8 mouse cellular contexts compared by ENCODE assay signal in genomic region chr12:112660576-112661326, GRCm38 (mm10). TPM values are rescaled to one million over a fixed set of nuclear protein-coding genes. Genes with fewer than 3 reads are reported as not detected.
DNase-seq lines count a peak whose midpoint lies in the region; ATAC-seq and TF ChIP-seq lines count a peak whose summit lies in the region.

No protein-coding gene starts in this region.

- no peaks in the 10 kb centered on the region for H3K27me3 ChIP-seq in lung, embryonic 16.5 days (ENCODE audit: control insufficient read depth, insufficient read depth, low read depth, low read length)
- no peaks in the 10 kb centered on the region for H3K27me3 ChIP-seq in forebrain, embryonic 13.5 days
- H3K27me3 ChIP-seq in intestine, postnatal 0 days (replicated peaks; ENCODE audit: control insufficient read depth, insufficient read depth, low read length) = no peaks in the 10 kb centered on the region
- H3K27me3 ChIP-seq in neural tube, embryonic 14.5 days (ENCODE audit: control insufficient read depth, insufficient read depth, low read length) = no peaks in the 10 kb centered on the region

- H3K4me3 ChIP-seq in lung, embryonic 16.5 days (ENCODE audit: low read length) = no peak overlapping the region; the same call in 1 of the 2 replicates
- H3K4me3 ChIP-seq in forebrain, embryonic 13.5 days = no peak overlapping the region
- H3K4me3 ChIP-seq in intestine, postnatal 0 days (ENCODE audit: low read depth, low read length) = no peak overlapping the region
- H3K4me3 ChIP-seq in neural tube, embryonic 14.5 days (ENCODE audit: low read depth, low read length) = no peak overlapping the region
- no peak overlapping the region for H3K4me3 ChIP-seq in left cerebral cortex, adult 2 months

- no peak for DNase-seq in lung, adult 18-20 months
- no peak for DNase-seq in adrenal gland, postnatal 36 days
- no peak for DNase-seq in frontal cortex, adult 2 months (ENCODE audit: extremely low spot score in 1 of 2, low spot score in 1 of 2)
- DNase-seq in left cerebral cortex, adult 2 months (ENCODE audit: extremely low spot score in 1 of 2, low spot score in 2 of 2) = no peak

- no peaks in the 10 kb centered on the region for H3K9me3 ChIP-seq in lung, embryonic 16.5 days (ENCODE audit: control insufficient read depth, low read length)
- H3K9me3 ChIP-seq in forebrain, embryonic 13.5 days (replicated peaks) = no peaks in the 10 kb centered on the region
- H3K9me3 ChIP-seq in intestine, postnatal 0 days (ENCODE audit: control insufficient read depth) = no peaks in the 10 kb centered on the region
- H3K9me3 ChIP-seq in neural tube, embryonic 14.5 days (ENCODE audit: control insufficient read depth, low read length) = no peaks in the 10 kb centered on the region

- peak overlapping the region; percentile 40 for H3K4me2 ChIP-seq in lung, embryonic 16.5 days (ENCODE audit: low read depth, low read length)
- peak overlapping the region; percentile 44 for H3K4me2 ChIP-seq in forebrain, embryonic 13.5 days
- peak overlapping the region; percentile 25 for H3K4me2 ChIP-seq in intestine, postnatal 0 days (replicated peaks; ENCODE audit: low read depth)
- peak overlapping the region; percentile 19; the same call in 1 of the 2 replicates for H3K4me2 ChIP-seq in neural tube, embryonic 14.5 days (ENCODE audit: low read depth, low read length)

- H3K4me1 ChIP-seq in lung, embryonic 16.5 days (replicated peaks; ENCODE audit: control insufficient read depth, insufficient read depth, low read length) = peaks cover 62% of the 10 kb centered on the region
- peaks cover 70% of the 10 kb centered on the region for H3K4me1 ChIP-seq in forebrain, embryonic 13.5 days
- H3K4me1 ChIP-seq in intestine, postnatal 0 days (replicated peaks; ENCODE audit: control insufficient read depth, insufficient read depth, low read length) = peaks cover 27% of the 10 kb centered on the region
- peaks cover 53% of the 10 kb centered on the region for H3K4me1 ChIP-seq in neural tube, embryonic 14.5 days (ENCODE audit: control insufficient read depth, insufficient read depth, low read length)

- H3K36me3 ChIP-seq in lung, embryonic 16.5 days (ENCODE audit: control insufficient read depth, insufficient read depth, low read length) = peaks cover 37% of the 10 kb centered on the region
- peaks cover 82% of the 10 kb centered on the region for H3K36me3 ChIP-seq in forebrain, embryonic 13.5 days (ENCODE audit: poor library complexity, severe bottlenecking)
- peaks cover 73% of the 10 kb centered on the region for H3K36me3 ChIP-seq in intestine, postnatal 0 days (ENCODE audit: control insufficient read depth, insufficient read depth)
- H3K36me3 ChIP-seq in neural tube, embryonic 14.5 days (ENCODE audit: control insufficient read depth, insufficient read depth, low read length) = peaks cover 58% of the 10 kb centered on the region

- peak; percentile 84 for ATAC-seq in lung, embryonic 16.5 days (ENCODE audit: low read depth)
- peak; percentile 48 for ATAC-seq in forebrain, embryonic 13.5 days
- peak; percentile 83 for ATAC-seq in intestine, postnatal 0 days
- ATAC-seq in neural tube, embryonic 14.5 days (ENCODE audit: low read depth) = peak; percentile 56

- intact Hi-C loops in left cerebral cortex, adult 2 months (cut with DNase I) = no loop called here

- H3K9ac ChIP-seq in lung, embryonic 16.5 days (ENCODE audit: low read length) = peak overlapping the region; percentile 36
- peak overlapping the region; percentile 40; the same call in 1 of the 2 replicates for H3K9ac ChIP-seq in forebrain, embryonic 13.5 days
- no peak overlapping the region for H3K9ac ChIP-seq in intestine, postnatal 0 days (ENCODE audit: low read depth, low read length)
- H3K9ac ChIP-seq in neural tube, embryonic 14.5 days (replicated peaks; ENCODE audit: low read depth, low read length) = no peak overlapping the region

- peak overlapping the region; percentile 95 for H3K27ac ChIP-seq in lung, embryonic 16.5 days (ENCODE audit: low read length)
- H3K27ac ChIP-seq in forebrain, embryonic 13.5 days = peak overlapping the region; percentile 95
- H3K27ac ChIP-seq in intestine, postnatal 0 days (ENCODE audit: low read depth, low read length) = peak overlapping the region; percentile 67
- H3K27ac ChIP-seq in neural tube, embryonic 14.5 days (ENCODE audit: low read depth, low read length) = peak overlapping the region; percentile 70
- no peak overlapping the region for H3K27ac ChIP-seq in left cerebral cortex, adult 2 months

- TF ChIP-seq CTCF in intestine, postnatal 0 days (IDR thresholded peaks at IDR 0.05; ENCODE audit: low read depth) = peak; percentile 60
- TF ChIP-seq CTCF in left cerebral cortex, adult 2 months (IDR thresholded peaks at IDR 0.05) = no peak

- WGBS in lung, embryonic 16.5 days = 13% methylated on average over 5 of the region's 5 CpGs
- 34% methylated on average over 5 of the region's 5 CpGs for WGBS in forebrain, embryonic 13.5 days
- 18% methylated on average over 5 of the region's 5 CpGs for WGBS in intestine, postnatal 0 days
- 35% methylated on average over 5 of the region's 5 CpGs for WGBS in neural tube, embryonic 14.5 days

RNA-seq across cellular contexts. Expression of gene Akt1, which starts 13.9 kb away (rescaled TPM):
- polyA plus RNA-seq in lung, embryonic 16.5 days (2015; fragmentation: Nextera tagmentation; extraction: Ambion mirVana) = 42.4 and 43.5 TPM in 2 replicates
- polyA plus RNA-seq in forebrain, embryonic 13.5 days (2015; fragmentation: Nextera tagmentation; extraction: Ambion mirVana) = 46.4 and 50.3 TPM in 2 replicates
- 121 and 125 TPM in 2 replicates for polyA plus RNA-seq in intestine, postnatal 0 days (2015; fragmentation: Nextera tagmentation; extraction: Ambion mirVana)
- 57.9 and 59.2 TPM in 2 replicates for polyA plus RNA-seq in neural tube, embryonic 14.5 days (2014; fragmentation: Nextera tagmentation; extraction: Ambion mirVana)
- total RNA-seq in adrenal gland, postnatal 36 days (2021) = 100 to 1,000 TPM; 256 to 378 TPM
- 174 and 175 TPM in 2 replicates for polyA plus RNA-seq in frontal cortex, adult 2 months (2012; rRNA removed)
- total RNA-seq in left cerebral cortex, adult 2 months (2021) = 100 to 1,000 TPM; 144 to 157 TPM

RNA-seq across cellular contexts. Expression of gene Siva1, which starts 16.3 kb away (rescaled TPM):
- 181 and 206 TPM in 2 replicates for polyA plus RNA-seq in lung, embryonic 16.5 days (2015; fragmentation: Nextera tagmentation; extraction: Ambion mirVana)
- polyA plus RNA-seq in forebrain, embryonic 13.5 days (2015; fragmentation: Nextera tagmentation; extraction: Ambion mirVana) = 154 and 174 TPM in 2 replicates
- polyA plus RNA-seq in intestine, postnatal 0 days (2015; fragmentation: Nextera tagmentation; extraction: Ambion mirVana) = 52.6 and 54.5 TPM in 2 replicates
- 44.7 and 46.8 TPM in 2 replicates for polyA plus RNA-seq in neural tube, embryonic 14.5 days (2014; fragmentation: Nextera tagmentation; extraction: Ambion mirVana)
- total RNA-seq in adrenal gland, postnatal 36 days (2021) = 10 to 100 TPM; 45.4 to 46.9 TPM
- 24.4 and 30.2 TPM in 2 replicates for polyA plus RNA-seq in frontal cortex, adult 2 months (2012; rRNA removed)
- total RNA-seq in left cerebral cortex, adult 2 months (2021) = 10 to 100 TPM; 19.7 to 21.5 TPM

RNA-seq across cellular contexts. Expression of gene Zbtb42, which starts 17.9 kb away (rescaled TPM):
- 11.1 and 11.3 TPM in 2 replicates for polyA plus RNA-seq in lung, embryonic 16.5 days (2015; fragmentation: Nextera tagmentation; extraction: Ambion mirVana)
- polyA plus RNA-seq in forebrain, embryonic 13.5 days (2015; fragmentation: Nextera tagmentation; extraction: Ambion mirVana) = 2.1 and 2.4 TPM in 2 replicates
- 8.1 and 8.3 TPM in 2 replicates for polyA plus RNA-seq in intestine, postnatal 0 days (2015; fragmentation: Nextera tagmentation; extraction: Ambion mirVana)
- polyA plus RNA-seq in neural tube, embryonic 14.5 days (2014; fragmentation: Nextera tagmentation; extraction: Ambion mirVana) = 1.3 and 3.5 TPM in 2 replicates
- 1 to 10 TPM; 5.0 to 9.0 TPM for total RNA-seq in adrenal gland, postnatal 36 days (2021)
- polyA plus RNA-seq in frontal cortex, adult 2 months (2012; rRNA removed) = 0.90 and 1.4 TPM in 2 replicates
- total RNA-seq in left cerebral cortex, adult 2 months (2021) = 1 to 10 TPM; 1.1 to 1.2 TPM

RNA-seq across cellular contexts. Expression of gene Adssl1, which starts 40.9 kb away (rescaled TPM):
- polyA plus RNA-seq in lung, embryonic 16.5 days (2015; fragmentation: Nextera tagmentation; extraction: Ambion mirVana) = 9.4 and 10.3 TPM in 2 replicates
- 1.4 and 2.1 TPM in 2 replicates for polyA plus RNA-seq in forebrain, embryonic 13.5 days (2015; fragmentation: Nextera tagmentation; extraction: Ambion mirVana)
- polyA plus RNA-seq in intestine, postnatal 0 days (2015; fragmentation: Nextera tagmentation; extraction: Ambion mirVana) = 0.57 and 0.67 TPM in 2 replicates
- polyA plus RNA-seq in neural tube, embryonic 14.5 days (2014; fragmentation: Nextera tagmentation; extraction: Ambion mirVana) = 2.7 and 3.4 TPM in 2 replicates
- total RNA-seq in adrenal gland, postnatal 36 days (2021) = 10 to 100 TPM; 21.8 to 22.7 TPM
- 32.6 and 33.0 TPM in 2 replicates for polyA plus RNA-seq in frontal cortex, adult 2 months (2012; rRNA removed)
- 10 to 100 TPM; 16.2 to 16.5 TPM for total RNA-seq in left cerebral cortex, adult 2 months (2021)

RNA-seq across cellular contexts. Expression of gene Cep170b, which starts 59.5 kb away (rescaled TPM):
- polyA plus RNA-seq in lung, embryonic 16.5 days (2015; fragmentation: Nextera tagmentation; extraction: Ambion mirVana) = 13.5 and 15.8 TPM in 2 replicates
- polyA plus RNA-seq in forebrain, embryonic 13.5 days (2015; fragmentation: Nextera tagmentation; extraction: Ambion mirVana) = 11.0 and 13.1 TPM in 2 replicates
- 12.7 and 13.4 TPM in 2 replicates for polyA plus RNA-seq in intestine, postnatal 0 days (2015; fragmentation: Nextera tagmentation; extraction: Ambion mirVana)
- 33.2 and 36.1 TPM in 2 replicates for polyA plus RNA-seq in neural tube, embryonic 14.5 days (2014; fragmentation: Nextera tagmentation; extraction: Ambion mirVana)
- total RNA-seq in adrenal gland, postnatal 36 days (2021) = 10 to 100 TPM; 41.5 to 48.8 TPM
- 107 and 119 TPM in 2 replicates for polyA plus RNA-seq in frontal cortex, adult 2 months (2012; rRNA removed)
- total RNA-seq in left cerebral cortex, adult 2 months (2021) = 100 to 1,000 TPM; 280 to 294 TPM

Comparison
In these comparisons a context has a peak if more than half of its experiments do, and no peak if none do; other contexts are left out.
1. H3K9ac ChIP-seq: peak in lung, embryonic 16.5 days (single experiment) and forebrain, embryonic 13.5 days (single experiment); none in intestine, postnatal 0 days (single experiment) and neural tube, embryonic 14.5 days (single experiment).
2. Peak in every context shown above with its lines, with median percentiles within 50 percentile points of each other: ATAC-seq and H3K4me2 ChIP-seq.